Mouse (Mus musculus) MEL (cell line): ENCODE data around the gene Ctbs.

Experiments used
- CTCF ChIP-seq, 3 experiments: IDR thresholded peaks in 2 of 3; conservative IDR thresholded peaks in 1 of 3; 2 replicates each; pipeline ENCODE4 v1.5.1; 2011 to 2012; ENCODE audit warnings: low read length in 3 of 3, low read depth in 2 of 3, mild to moderate bottlenecking in 2 of 3, improper control_type of control experiment in 1 of 3, inconsistent platforms in 1 of 3, mixed read lengths in 1 of 3, moderate library complexity in 1 of 3; ENCODE audit not compliant: control insufficient read depth in 1 of 3, insufficient read depth in 1 of 3, poor library complexity in 1 of 3, severe bottlenecking in 1 of 3
- E2F4 ChIP-seq: IDR thresholded peaks from 2 replicates; pipeline ENCODE4 v1.6.1; 2011; ENCODE audit warnings: low read depth, low read length, improper control_type of control experiment, borderline replicate concordance
- HCFC1 ChIP-seq: IDR thresholded peaks from 2 replicates; pipeline ENCODE4 v1.6.1; 2012; ENCODE audit warnings: low read depth, mild to moderate bottlenecking, inconsistent platforms, low read length, improper control_type of control experiment, moderate library complexity
- ZMIZ1 ChIP-seq: IDR thresholded peaks from 2 replicates; pipeline ENCODE4 v1.6.1; 2012; ENCODE audit warnings: low read depth, mild to moderate bottlenecking, inconsistent platforms, low read length, improper control_type of control experiment, moderate library complexity

- TF ChIP-seq E2F4, result no peak
- TF ChIP-seq CTCF (IDR thresholded peaks at IDR 0.05 in 2 of 3, conservative IDR thresholded peaks at IDR 0.05 in 1 of 3; ENCODE audit: control insufficient read depth in 1 of 3, insufficient read depth in 1 of 3, low read depth in 2 of 3, low read length in 3 of 3, poor library complexity in 1 of 3, severe bottlenecking in 1 of 3), result no peak
- TF ChIP-seq ZMIZ1, result no peak
- TF ChIP-seq HCFC1, result no peak
Measured at GRCm38 (mm10) chr3:146440011-146440410, 9.6 kb upstream of the Ctbs start.
